Mouse (Mus musculus) kidney, adult 9 months (tissue): Measurements from ENCODE around the gene Tnfrsf8.
A peak's percentile ranks its signal among the peaks of the same experiment; 100 is the strongest.
"Not testable (repeated sequence)": the region's sequence is repeated elsewhere in the genome, so short reads cannot be mapped to it uniquely, and the experiment has no call there.

Experiments
- DNase-seq: peaks from one replicate; pipeline ENCODE4 v3.0.0; 2022

Tnfrsf8 gene

DNA sequence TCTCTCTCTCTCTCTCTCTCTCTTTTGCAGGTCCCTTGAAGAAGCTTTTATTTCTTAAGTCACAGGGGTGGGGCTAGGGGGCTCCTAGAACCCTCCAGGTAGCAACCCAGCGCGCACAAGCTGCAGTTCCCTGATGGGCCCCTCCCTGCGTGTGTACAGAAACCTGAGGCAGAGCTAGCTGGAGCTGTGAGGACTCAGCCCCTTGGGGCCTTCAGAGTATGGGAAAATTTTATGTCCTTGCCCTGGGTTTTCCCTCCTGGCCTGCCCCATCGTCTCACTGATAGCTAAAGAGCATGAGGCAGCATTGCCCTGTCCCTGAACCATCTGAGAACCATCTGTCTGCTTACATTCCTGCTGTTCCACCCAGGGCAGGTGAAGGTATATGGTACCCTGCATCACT, 8.5 kb downstream of the Tnfrsf8 start:
- no peak for DNase-seq

DNA sequence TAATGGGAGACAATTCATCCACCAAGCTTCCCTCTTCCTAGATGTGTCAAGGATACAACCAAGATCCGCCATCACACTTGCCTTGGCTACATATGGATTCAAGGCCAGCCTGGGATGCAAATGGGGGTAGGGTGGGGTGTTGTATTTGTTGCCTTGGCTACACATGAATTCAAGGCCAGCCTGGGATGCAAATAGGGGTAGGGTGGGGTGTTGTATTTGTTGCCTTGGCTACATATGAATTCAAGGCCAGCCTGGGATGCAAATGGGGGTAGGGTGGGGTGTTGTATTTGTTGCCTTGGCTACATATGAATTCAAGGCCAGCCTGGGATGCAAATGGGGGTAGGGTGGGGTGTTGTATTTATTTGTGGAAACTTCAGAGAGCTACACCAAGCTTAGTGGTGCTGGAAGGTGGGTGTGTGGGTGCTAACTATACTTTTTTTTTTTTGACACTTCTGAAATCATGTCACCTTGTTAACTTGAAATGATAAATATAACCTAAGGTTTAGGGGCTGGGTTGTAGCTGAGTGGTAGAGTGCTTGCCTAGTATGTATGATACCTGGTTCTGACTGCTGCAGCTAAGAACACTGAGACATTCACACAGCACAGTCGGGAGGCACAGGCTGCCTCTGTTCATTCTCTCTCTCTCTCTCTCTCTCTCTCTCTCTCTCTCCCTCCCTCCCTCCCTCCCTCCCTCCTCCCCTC, 9.2 kb downstream of the Tnfrsf8 start:
- not testable (repeated sequence) for DNase-seq

DNA sequence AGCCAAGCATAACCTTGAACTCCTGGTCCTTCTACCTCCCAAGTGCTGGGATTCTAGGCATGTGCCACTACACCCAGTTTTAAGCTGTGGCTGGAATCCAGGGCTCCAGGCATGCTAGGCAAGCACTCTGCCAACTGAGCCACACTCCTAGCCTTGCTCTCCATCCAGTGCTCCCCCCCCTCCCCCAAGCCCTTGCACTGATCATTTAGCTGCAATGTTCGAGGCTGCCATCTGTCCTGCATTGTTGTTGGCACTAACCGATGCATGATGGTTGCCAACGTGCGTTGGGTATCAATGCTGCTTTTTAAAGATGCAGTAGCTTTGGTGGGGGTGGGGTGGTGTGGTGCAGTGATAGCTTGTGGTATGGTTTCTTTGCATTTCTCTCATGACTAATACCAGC, 10.9 kb downstream of the Tnfrsf8 start:
- no peak for DNase-seq

DNA sequence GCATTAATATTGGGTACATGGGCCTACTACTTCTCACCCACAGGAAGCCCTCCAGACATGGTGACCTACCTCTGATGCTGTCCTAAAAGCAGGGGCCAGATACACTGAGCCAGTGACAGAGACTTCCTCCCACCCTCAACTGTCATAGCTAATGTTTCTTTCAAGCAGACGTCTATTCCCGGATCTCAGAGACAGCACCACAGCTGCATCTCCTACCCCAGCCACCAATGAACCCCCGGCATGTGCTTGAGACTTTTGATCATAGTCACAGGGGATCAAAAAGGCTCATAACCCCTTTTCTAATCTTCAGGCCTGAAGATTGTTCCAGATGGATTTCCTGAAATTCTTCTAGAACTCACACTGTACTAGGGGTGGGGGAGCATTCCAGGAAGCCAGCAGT, 12.9 kb downstream of the Tnfrsf8 start:
- DNase-seq, result no peak

DNA sequence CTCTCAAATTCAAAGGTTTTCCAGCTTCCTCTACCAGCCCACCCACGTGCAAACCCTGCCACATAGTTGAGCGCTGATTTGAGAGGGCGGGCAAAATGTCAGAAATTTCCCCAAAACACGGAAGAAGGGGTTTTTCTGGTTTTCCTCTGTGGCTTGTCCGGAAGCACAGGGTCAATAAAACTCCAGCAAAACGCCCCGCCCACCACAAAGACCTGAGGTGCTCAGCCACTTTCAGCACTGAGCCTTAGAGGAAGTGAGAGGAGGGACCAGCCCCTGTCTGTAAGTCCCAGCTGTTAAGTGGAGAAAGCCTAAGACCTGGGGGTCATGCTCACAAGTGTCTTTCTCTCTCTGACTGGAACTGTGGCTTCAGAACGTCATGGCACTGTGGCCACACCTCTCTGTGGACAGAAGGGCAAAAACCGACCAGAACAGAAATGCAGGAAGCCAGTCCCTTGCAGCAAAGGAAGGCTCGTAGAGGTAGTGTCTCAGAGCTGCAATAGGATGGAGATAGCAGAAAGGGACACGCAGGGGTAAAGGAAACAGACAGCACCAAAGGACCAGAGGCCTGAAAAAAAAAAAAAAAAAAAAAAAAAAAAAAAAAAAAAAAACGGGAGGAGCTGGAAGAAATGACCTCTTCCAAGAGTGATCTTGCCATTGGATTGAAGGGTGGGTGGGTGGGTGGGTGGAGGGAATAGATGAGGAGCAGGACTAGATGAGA, 14.6 kb downstream of the Tnfrsf8 start:
- no peak for DNase-seq

DNA sequence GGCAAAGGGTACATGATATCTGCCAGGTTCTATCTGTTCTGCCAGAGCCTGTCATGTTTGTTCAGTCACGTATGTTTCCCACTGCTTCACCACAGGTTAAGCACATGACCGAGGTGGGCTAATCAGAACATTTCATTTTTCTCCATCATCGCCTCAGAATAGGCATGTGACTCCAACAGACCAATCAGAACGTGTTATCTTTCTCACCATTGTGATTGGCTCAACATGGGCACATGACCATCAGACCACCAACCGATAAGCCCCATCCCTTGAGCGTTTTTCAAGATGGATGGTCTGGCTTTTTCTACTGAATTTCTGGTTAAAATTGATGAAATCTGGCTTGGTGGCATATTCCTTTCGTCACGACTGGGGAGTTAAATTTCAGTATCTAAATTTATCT, 15.6 kb downstream of the Tnfrsf8 start:
- DNase-seq, result no peak

DNA sequence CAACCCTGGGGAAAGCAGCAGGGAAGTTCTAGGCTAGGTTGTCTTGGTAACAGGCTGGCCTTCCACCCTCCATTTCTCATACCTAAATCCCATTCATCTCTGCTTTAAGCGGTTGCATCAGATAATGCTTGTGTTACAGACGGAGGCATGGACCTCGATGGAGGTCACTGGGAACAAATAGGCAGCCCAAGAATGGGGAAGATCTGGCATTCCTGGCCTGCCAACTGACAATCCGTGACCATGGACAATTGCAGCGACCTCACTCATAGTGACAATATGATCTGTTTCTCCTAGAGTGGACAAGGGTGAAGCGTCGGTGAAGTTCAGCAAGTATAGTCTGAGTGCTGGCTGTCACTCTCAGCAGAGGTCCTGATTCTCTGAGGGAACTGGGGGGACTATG, 16.1 kb downstream of the Tnfrsf8 start:
- DNase-seq, result no peak

DNA sequence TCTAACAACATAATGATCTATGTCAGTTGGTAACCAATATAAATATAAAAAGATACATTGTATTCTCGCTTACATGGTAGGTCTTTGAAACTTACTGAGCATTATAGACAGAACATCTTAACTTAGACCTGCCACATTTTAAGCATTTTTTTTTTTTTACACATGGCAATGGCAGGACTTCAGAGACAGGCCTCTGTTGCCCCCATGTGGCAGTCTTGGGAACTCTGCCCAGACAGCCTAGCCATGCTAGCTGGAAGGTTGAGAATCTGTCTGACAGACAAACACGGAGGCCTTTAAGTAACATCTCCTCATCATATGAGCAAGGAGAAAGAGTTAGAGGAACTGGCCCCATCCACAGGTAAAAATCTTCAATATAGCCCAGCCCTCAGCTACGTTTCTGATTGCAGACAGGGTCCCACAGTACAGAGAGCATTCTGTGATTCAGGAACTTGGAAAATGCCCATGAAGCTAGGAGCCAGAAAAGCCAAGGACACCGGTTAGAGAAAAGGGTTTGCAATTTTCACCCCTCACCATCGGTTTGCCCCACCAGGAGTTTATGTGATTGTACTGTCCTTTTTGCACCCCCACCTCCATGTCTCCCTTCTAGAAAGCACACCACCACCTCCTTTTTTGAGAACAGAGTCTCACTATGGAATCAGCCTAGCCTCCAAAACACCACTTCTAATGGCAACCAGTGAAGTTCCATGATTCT, 19.2 kb downstream of the Tnfrsf8 start:
- DNase-seq, result peak; percentile 61

DNA sequence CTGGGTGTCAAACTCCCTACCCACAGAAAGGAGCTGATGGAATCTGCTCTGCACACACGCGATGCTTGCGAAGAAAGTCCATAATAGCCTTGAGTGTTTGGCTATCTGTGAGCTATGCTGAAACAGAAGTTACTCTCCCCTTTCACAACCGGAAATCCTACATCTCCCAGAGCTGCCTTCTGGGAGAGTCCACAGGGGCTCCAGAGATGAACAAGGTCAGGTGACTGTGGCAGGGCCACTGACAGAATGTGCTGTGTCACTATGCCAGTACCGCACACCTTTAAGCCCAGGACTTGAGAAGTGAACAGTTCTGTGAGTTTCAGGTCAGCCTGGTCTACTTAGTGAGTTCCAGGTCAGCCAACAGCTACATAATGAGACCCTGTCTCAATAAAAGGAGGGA, 20.4 kb downstream of the Tnfrsf8 start:
- no peak for DNase-seq

DNA sequence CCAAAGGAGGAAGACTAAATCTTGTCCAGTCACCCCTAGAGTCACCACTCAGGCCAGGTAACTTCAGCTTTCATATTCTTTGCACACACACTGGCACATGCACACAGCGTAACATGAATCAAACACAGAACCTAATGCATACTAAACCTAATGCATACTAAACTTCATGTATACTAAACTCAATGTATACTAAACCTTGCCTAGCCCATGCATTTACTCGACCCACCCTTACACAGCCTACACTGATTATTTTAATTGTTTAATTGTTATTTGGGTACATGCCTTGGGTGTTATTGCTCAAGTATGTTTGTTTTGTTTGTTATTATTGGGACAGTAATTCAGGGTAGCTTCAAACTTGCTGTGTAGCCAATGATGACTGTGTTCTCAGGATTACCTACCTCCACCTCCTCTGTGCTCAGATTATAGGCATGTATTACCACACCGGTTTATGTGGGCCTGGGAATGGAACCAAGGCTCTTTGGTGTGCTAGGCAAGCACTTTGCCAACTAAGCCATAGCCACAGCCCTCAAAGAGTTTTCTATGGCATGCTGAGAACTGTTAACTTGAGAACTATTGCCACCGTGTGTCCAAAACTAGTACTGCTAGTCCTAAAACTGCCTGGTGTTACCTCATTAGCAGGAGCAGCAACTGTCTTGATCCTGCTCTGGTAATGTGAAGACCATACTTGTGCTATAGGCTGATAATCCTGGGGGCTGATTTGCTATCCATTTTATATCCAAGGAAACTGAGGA, 28.4 kb downstream of the Tnfrsf8 start:
- DNase-seq, result peak; percentile 84

DNA sequence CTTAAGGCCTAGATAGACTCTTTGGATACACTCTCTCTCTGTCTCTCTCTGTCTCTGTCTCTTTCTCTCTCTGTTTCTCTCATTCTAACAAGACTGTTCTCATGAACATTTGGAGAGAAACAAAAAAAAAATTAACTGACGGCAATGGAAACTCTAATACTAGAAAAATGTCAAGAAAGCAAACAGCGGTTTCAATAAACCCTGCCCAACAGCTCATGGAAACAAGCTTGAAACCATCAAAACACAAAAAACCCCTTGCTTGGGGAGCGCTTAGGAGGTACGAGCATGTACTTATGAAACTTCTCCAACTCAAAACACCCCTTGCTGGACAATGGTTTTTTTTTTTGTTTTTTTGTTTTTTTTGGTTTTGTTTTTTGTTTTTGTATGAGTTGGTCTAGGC, 30.3 kb downstream of the Tnfrsf8 start:
- no peak for DNase-seq

DNA sequence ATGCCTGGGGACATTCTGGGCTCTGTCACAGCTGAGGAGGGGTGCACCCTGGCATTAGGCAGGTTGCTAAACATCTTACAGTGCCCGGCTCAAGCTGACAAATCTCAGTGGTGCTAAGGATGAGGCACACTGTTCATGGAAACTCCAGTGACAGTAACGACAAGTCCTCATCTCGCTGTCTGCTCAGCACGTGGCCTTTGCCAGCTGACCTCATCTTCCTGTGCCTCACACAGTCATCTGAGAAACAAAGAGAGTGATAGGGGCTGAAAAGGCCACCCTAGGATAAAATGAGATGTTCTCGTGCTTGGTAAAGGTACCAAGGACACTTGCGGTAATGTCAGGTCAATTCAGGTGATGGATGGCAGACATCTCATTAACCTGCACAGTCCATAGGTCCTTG, 31.5 kb downstream of the Tnfrsf8 start:
- no peak for DNase-seq

DNA sequence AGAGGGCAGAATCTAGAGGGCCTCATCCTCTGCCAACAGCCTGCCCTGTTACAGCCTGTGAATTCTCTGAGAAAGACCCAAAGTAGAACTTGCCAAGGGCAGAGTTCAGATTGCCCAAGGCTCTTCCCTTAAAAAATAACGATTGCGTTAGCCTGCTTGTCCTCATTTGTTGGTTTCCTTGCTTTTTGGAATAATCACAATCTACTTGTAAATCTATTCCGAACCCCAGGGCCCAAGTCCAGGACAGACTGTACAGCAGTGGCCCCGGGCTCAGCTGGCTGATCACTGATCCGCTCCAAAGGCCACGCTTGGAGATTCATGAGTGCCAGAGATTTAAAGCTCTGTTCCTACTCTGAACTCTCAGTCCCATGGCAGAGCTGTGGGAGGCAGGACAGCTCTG, 34.0 kb downstream of the Tnfrsf8 start:
- DNase-seq, result peak; percentile 95

DNA sequence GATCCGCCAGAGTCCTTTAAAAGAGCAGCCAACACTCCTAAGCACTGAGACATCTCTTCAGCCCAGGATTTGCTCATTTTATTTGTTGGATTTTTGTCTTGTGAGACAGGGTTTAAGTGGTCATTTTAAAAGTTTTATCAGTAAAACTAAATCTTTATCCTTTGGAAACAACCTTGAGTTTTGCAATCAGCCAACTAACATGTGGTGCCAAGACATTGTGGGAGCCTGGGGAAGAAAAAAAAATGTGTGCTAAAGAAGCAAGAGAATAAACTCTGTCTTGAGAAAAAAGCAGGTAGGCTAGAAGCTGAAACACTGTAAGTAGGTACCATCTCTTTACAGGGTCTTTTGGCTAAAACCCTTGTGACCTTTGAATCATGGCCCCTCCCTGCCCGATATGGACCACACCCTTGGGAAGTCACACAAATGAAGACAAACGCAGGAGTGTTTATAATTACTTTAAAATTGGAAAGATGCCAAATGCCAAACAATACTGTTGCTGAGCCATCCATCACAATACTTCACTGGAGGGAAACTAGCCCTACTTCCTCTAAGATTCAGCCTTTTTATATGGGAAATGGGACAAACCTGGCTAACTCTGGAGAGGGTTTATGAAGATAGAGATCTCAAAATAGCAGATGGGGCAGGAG, 36.1 kb downstream of the Tnfrsf8 start:
- peak; percentile 22 for DNase-seq

DNA sequence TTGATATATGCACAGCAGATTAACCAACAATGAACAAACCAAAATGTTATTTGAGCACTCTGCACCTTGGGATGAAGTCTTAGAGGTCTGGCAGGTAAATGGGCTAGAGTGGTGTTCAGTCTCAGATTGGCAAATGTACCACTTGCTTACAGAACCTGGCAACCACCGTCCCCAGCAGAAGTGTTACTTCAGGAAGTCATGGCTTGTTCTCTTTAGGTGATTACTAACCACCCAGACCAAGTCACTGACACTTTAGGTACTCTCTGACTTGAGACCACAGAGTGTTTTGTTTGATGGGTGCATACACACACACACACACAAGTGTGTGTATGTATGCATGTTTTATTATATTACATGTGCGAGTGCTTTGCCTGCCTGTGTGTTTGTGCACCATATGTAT, 36.7 kb downstream of the Tnfrsf8 start:
- no peak for DNase-seq

DNA sequence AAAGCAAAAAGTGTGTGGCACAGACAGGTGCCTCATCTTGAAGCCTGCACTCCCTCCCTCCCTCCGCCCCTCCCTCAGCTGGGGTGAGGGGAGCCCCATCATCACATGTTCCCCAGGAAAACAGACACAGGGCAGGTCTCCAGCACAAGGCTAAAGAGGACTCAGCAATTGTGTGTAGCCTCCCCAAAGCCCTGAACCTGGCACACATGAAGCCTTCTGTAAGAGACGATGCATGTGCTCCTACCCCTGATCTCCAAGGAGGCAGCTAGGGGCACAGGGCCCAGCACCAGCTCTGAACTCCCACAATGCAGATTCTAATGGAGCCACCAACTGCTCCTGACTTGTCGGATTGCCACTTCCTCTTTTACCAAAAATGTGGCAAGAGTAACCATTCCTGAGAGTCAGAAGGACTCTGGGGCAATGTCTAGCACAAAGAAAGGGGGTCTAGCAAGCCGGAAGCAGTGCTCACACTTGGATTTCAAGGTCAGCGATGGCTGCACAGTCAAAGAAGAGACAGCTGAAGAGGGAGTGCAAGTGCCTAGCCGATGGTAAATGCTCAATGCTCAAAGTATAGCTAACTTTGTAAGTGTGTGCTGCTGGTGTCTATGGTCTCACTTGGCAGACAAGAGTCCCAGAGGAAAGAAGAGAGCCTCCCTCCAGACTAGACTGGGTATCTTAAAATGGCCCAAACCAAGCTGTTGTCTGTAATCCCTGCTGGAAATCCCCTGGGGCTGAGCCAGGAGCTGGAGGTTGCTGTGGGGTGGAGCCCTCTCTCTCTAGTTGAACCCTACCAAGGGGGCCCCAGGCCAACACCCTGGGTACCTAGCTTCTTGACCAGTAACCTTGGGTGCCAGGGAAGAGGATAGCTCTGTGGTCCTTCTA, 38.4 kb downstream of the Tnfrsf8 start:
- no peak for DNase-seq

DNA sequence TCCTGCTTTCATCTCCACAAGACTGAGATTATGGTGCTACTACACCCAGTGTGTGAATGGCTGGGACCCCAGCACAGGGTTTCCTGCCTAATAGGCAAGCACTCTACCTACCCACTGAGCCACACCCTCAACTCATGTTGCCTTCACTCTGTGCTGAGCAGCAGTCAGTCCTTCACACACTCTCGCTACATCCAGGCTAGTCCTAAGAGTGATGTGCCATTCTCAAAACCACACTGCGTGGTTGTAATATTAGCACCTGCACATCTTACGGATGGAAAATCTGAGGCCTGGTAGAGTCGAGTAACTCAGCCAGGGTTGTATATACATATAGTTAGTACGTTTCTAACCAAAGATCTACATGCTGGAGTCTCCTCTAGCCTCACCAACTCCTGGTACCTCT, 40.1 kb downstream of the Tnfrsf8 start:
- no peak for DNase-seq

DNA sequence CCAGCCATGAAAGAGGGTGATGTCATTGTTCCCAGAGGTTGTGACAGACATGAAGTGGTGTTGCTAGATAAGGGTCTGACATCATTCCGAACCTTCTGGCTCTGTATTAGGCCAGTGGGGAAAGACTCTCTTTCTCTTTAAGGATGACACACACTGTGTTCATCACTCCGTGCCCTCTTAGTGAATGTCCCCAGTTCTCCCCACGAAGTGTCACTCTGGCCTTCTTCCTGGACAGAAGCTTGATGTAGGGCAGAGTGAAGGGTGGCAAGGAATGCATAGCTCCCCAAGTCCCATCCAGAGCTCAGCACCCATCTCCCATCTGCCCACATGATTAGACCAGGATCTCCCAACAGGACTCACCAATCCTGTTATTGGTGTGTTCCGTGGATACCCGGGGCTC, 41.0 kb downstream of the Tnfrsf8 start:
- DNase-seq, result no peak

DNA sequence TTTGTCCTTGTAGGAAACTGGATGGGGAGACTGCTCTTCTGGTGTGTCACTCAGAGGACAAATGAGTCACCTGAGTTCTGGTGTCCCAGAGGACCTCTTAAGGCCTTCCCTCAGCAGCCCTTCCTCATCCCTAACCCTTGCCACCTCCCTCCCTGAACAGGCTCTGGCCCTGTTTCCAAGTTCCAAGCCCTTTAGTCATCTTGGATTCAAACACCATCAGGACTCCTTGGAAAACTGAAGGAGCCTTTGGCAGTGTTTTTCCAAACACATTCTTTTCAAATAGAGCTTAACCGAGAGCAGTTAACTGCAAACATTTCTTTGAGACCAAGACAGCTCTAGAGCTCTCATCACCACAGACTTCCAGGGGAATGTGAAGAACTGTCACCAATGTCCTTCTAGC, 42.2 kb downstream of the Tnfrsf8 start:
- DNase-seq, result no peak

DNA sequence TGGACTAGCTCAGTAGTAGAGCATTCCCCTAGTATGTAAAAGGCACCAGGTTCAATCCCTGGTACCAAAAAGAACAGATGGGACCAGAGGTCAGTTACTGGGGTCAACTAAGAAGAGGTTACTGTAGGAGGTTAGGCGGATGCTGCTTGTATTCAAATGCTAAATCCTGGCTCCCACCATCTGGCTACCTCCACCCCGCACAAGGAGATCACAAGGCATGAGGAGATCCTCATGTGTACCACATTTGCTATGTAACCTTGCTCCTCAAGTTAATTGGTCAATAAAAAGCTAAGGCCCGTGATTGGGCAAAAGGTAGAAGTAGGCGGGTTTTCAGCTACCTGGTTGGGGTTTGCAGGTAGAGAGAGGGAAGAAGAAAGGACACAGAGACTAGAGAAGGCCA, 43.3 kb downstream of the Tnfrsf8 start:
- DNase-seq, result no peak

DNA sequence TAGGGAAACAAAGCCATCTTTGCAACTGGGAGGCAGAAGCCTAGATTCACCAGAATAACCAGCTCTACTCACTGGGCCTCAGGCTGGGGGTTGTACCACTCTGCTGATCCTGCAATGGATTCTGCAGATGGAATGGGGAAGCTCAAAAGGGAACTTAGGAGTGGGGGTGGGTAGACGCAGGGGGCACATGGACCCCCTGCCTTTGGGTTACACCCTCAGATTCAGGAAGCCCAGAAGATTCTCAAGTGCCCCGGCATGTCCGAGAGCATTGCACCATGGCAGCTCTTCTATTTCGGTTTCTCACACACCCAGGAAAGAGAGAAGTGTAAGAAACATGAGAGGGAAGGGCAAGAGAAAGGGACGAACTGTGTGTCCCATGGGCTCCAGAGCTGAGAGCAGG, 44.8 kb downstream of the Tnfrsf8 start:
- no peak for DNase-seq

DNA sequence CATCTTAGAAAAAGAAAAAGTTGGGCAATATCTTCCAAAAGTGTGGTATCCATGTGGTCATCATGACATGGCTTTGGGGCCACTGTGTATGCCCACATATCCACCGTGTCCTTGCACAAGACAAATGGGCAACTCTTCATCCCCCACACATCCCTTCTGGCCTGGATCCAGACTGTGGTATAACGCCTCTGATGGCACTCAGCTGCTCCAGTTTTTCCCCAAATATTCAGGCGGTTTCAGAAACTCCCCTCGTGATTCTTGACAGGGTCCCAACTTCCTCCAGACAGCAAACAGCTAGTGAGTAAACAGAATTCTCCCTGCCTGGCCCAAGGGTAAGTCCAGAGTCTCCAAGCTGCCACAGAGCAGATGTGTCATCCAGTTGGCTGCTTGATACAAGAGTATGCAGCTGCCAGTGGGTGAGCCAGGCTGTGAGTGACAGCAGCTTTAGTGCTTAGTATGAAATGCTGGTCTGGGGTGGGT, 47.3 kb downstream of the Tnfrsf8 start:
- DNase-seq, result no peak
